Mouse (Mus musculus) lung, adult 2 months (tissue): Measurements from ENCODE around the gene Flot1.

ENCODE experiments used
- CTCF ChIP-seq: fragments of 200-500 bp; IDR thresholded peaks from 2 replicates; pipeline ENCODE4 v1.5.1; 2011; ENCODE audit warnings: mild to moderate bottlenecking, low read length, control low read depth; ENCODE audit not compliant: insufficient read depth
- POLR2A ChIP-seq: fragments of 200-500 bp; IDR thresholded peaks from 2 replicates; pipeline ENCODE4 v1.6.1; 2011; ENCODE audit warnings: low read depth, mild to moderate bottlenecking, control low read depth, low read length, borderline replicate concordance; ENCODE audit errors: extremely low read depth

DNA sequence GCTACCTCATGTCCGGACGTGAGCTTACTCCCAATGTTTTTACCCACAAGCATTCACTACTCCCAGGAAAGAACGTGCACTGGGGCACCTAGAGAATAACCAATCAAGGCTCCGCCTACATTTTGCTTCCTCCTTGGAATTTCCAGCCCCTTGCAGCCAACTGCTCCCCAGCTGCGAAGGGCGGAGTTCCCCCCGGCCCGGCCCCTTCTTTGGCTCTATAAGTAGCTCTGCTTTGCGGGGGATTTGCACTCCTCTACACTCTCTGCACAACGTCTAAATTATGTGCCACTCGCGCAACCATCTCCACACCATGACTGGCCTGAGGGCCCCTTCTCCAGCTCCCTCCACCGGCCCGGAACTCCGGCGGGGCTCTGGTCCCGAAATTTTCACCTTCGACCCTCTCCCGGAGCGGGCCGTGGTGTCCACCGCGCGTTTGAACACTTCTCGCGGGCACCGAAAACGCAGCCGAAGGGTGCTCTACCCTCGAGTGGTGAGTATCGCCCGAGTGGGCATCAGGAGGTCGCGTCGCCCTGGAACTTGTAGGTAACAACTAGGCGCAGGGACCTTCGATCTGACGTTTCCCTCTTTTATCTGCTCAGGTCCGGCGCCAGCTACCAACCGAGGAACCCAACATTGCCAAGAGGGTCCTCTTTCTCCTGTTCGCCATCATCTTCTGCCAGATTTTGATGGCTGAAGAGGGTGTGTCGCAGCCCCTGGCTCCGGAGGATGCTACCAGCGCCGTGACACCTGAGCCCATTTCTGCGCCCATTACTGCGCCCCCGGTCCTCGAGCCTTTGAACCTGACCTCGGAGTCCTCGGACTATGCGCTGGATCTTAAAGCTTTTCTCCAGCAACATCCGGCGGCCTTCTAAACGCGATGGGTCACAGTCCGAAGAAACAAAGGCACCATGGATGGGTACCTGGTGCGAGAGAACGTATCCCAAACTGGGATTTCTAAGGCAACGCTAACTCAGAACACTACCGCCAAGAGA lies 1.3 kb upstream of the Flot1 start, which contains the start of gene Ier3:
- TF ChIP-seq POLR2A (peak; percentile 97), CTCF (no peak)
